Mouse (Mus musculus) stomach, postnatal 0 days (tissue): ENCODE results near the gene Gcc1.

Source experiments
- CTCF ChIP-seq: IDR thresholded peaks from 2 replicates; pipeline ENCODE4 v1.5.1; 2016; ENCODE audit warnings: antibody characterized with exemption, low read depth, mild to moderate bottlenecking, moderate library complexity
- EP300 ChIP-seq: optimal IDR thresholded peaks from 2 replicates; pipeline ENCODE3; 2016; ENCODE audit warnings: antibody characterized with exemption

GRCm38 (mm10) chr6:28460534-28460933 is 32.3 kb upstream of the Gcc1 start:
- TF ChIP-seq EP300 (no peak), CTCF (peak; percentile 74)
